Mouse (Mus musculus) liver, embryonic 14.5 days (tissue): ENCODE data around the gene Ten1.

Source experiments
- CTCF ChIP-seq: IDR thresholded peaks from 2 replicates; pipeline ENCODE4 v1.5.1; 2016; ENCODE audit warnings: antibody characterized with exemption, low read depth, control low read depth
- EP300 ChIP-seq: IDR thresholded peaks from 2 replicates; pipeline ENCODE4 v1.6.1; 2016; ENCODE audit warnings: antibody characterized with exemption, low read depth

GRCm38 (mm10) chr11:116210696-116211095 lies 12.0 kb downstream of the Ten1 start:
- TF ChIP-seq CTCF (no peak), EP300 (no peak)
